Mouse (Mus musculus) mesoderm, embryonic 11.5 days (tissue): ENCODE data around the gene Ear2.
A peak's percentile ranks its signal among the peaks of the same experiment; 100 is the strongest.
"Not testable (repeated sequence)": the region's sequence is repeated elsewhere in the genome, so short reads cannot be mapped to it uniquely, and the experiment has no call there.

Experiments
- DNase-seq: peaks from one replicate; pipeline ENCODE4 v3.0.0-alpha.2; 2012; ENCODE audit warnings: low read depth, low spot score

Ear2 gene

GRCm38 (mm10) chr14:44102354-44102753 lies at the start of gene Ear2:
Ear2 (plus strand) TSS chr14:44102654.
- DNase-seq, result not testable (repeated sequence)

GRCm38 (mm10) chr14:44067879-44068278 lies 34.6 kb upstream of the Ear2 start:
- peak; percentile 2 for DNase-seq

GRCm38 (mm10) chr14:44070595-44070994 lies 31.9 kb upstream of the Ear2 start:
- not testable (repeated sequence) for DNase-seq

GRCm38 (mm10) chr14:44077785-44078341 lies 24.6 kb upstream of the Ear2 start:
- not testable (repeated sequence) for DNase-seq

- not testable (repeated sequence) for DNase-seq
These were observed 15.9 kb upstream of the Ear2 start for GRCm38 (mm10) chr14:44086588-44086987.

GRCm38 (mm10) chr14:44087535-44087934 lies 14.9 kb upstream of the Ear2 start:
- not testable (repeated sequence) for DNase-seq

GRCm38 (mm10) chr14:44091524-44091923 lies 10.9 kb upstream of the Ear2 start:
- DNase-seq, result not testable (repeated sequence)

GRCm38 (mm10) chr14:44094445-44094844 lies 8.0 kb upstream of the Ear2 start:
- DNase-seq, result peak; percentile 25

- DNase-seq, result not testable (repeated sequence)
These were observed 2.4 kb upstream of the Ear2 start for GRCm38 (mm10) chr14:44100030-44100429.

- no peak for DNase-seq
These were observed 8.5 kb downstream of the Ear2 start for GRCm38 (mm10) chr14:44110981-44111380.

- not testable (repeated sequence) for DNase-seq
These were observed 21.1 kb downstream of the Ear2 start, which contains the start of gene Gm3327 for GRCm38 (mm10) chr14:44123551-44123950. Gm3327 (plus strand) TSS chr14:44123851.
